Mouse (Mus musculus) liver, postnatal 0 days (tissue): ENCODE measurements around the gene Kcnc3.

Experiments
- CTCF ChIP-seq: sonication (generic); IDR thresholded peaks from 2 replicates; pipeline ENCODE4 v1.5.1; 2016; ENCODE audit warnings: antibody characterized with exemption, low read depth
- EP300 ChIP-seq: IDR thresholded peaks from 2 replicates; pipeline ENCODE4 v1.6.1; 2016; ENCODE audit warnings: antibody characterized with exemption, low read depth, mild to moderate bottlenecking

GRCm38 (mm10) chr7:44576333-44576844 is 14.1 kb upstream of the Kcnc3 start:
- no peak for TF ChIP-seq EP300
- no peak for TF ChIP-seq CTCF
